ENCODE assay signal across 18 mouse cellular contexts in the genomic region with DNA sequence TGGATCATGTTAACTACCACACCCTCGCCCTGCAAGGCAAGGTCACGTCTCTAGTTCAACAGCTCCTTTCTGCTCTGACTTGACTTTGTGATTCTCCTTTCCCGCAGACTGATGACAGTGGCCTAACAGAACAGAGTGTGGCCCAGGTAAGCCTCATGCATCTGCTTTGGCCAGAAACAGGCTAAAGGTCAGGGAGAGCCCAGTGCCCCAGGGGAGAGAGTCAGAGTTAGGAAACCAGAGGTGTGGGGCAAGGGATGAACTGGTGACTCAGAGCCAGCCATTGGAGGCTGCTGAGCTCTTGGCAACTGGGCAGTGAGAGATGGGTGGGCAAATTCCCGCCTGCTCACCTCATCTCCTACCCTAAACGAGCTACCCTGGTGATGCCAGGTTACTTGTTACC.
"Had no signal": no experiment of that assay in that cellular context is flagged by ENCODE, and none has a peak within 500 bp of the region (broad histone marks: within the 10 kb centered on the region; RNA-seq: fewer than 3 reads in every experiment).

No protein-coding gene starts in this region.

- H3K36me3 ChIP-seq: liver, embryonic 13.5 days; midbrain, embryonic 10.5 days; neural tube, embryonic 15.5 days had no signal

- ATAC-seq: lung, postnatal 0 days had no signal

- H3K9me3 ChIP-seq: limb, embryonic 12.5 days; liver, embryonic 13.5 days; midbrain, embryonic 10.5 days; neural tube, embryonic 15.5 days had no signal

- H3K27me3 ChIP-seq: neural tube, embryonic 15.5 days had no signal

- DNase-seq: kidney, adult 9 months; kidney, postnatal 36 days; layer of hippocampus, adult 9-11 months; layer of hippocampus, postnatal 36 days; liver, embryonic 13.5 days; lung, adult 2 months; lung, postnatal 36 days; midbrain, embryonic 14.5 days; right cerebral cortex, postnatal 4 days; spleen, adult 18-20 months; thymus, adult 18-20 months; thymus, postnatal 14 days had no signal

- H3K4me3 ChIP-seq: limb, embryonic 12.5 days; liver, embryonic 13.5 days; midbrain, embryonic 10.5 days; myocyte; neural tube, embryonic 15.5 days had no signal

- H3K9ac ChIP-seq: limb, embryonic 12.5 days; liver, embryonic 13.5 days; neural tube, embryonic 15.5 days had no signal

- H3K27ac ChIP-seq: kidney, postnatal 0 days; limb, embryonic 12.5 days; liver, embryonic 13.5 days; midbrain, embryonic 10.5 days; neural tube, embryonic 15.5 days had no signal

- H3K4me2 ChIP-seq: limb, embryonic 12.5 days; liver, embryonic 13.5 days; neural tube, embryonic 15.5 days had no signal
